Mouse (Mus musculus): Measurements from ENCODE around the gene Bbs1.
A peak's percentile ranks its signal among the peaks of the same experiment; 100 is the strongest.
"Not testable (repeated sequence)": the region's sequence is repeated elsewhere in the genome, so short reads cannot be mapped to it uniquely, and the experiment has no call there.

Gene Bbs1

DNA sequence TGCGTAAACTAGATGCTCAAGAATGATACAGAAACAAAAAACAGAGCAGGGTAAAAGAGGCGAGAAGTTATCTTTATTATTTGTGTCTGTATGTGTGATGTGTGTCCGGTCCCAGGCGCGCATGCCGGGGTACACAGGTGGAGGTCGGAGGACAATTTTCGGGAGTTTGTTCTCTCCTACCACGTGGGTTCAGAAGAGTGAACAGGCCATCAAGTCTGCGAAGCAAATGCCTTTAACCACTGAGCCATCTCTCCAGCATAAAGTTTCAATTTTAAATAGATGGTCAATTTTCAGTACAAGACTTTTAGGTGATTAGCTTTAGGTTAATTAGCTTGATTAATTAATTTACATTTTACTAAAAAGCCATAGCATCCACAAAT is 27.1 kb downstream of the Bbs1 start:
- no peak for DNase-seq

DNA sequence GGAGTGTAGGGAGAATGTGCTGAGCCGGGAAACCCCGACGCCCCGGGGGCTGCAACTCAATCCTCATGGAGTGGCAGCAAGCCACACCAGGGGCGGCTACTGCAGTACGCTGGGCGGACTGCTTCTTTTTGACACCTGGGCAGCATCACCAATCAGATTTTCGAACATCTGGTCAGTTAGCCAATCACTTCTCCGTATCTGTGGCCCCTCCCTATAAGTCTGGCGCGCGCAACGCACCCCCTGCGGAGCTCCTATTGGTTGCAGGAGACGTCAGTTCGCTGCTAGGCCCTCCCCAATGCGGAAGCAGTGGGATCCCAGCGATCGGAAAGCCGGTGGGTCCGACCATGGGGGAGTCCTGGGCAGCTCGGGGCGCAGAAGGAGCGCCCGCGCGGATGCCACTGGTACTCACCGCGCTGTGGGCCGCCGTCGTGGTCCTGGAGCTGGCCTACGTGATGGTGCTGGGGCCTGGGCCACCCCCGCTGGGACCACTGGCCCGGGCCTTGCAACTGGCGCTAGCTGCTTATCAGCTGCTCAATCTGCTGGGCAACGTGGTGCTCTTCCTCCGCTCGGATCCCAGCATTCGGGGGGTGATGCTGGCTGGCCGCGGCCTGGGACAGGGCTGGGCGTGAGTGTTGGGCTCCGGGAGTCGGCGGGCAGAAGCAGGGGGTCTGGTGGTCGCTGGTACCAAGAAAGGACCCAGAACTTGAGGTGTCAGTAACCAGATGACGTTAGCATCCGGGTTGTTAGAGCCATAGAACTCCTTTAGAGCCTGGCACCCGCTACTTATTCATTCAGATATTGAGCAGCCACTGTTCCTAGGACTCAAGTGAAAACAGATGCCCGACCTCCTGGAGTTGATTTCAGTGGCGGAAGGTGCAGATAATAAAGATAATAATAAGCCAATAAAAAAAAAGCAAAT is 27.8 kb downstream of the Bbs1 start, which contains the start of gene Zdhhc24:
TSS of gene Zdhhc24 (plus strand) at position 264 of the 919 bp plus-strand sequence.
- peak; percentile 95 to 96 for DNase-seq

DNA sequence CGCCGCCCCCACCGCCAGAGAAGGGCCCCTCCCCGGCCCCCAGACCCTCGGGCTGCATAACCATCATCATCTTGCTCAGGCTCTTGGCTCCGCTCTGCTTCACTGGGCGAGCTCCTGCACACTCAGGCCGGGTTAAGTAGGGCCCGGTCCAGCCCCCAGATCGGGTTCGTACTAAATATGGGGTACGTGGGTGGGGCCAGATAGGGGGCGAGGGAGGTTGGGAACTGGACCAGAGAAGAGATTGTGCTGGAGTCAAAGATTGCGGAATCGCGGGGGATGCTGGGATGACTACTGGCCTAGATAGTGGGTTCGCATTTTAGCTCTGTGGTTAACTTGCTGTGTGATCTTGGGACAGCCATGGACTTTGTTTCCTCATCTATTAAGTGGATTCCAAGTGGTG is 28.6 kb downstream of the Bbs1 start, which contains the start of gene Actn3:
TSS of gene Actn3 (minus strand) at position 125 of the 400 bp plus-strand sequence.
- DNase-seq = peak; percentile 34 to 39

DNA sequence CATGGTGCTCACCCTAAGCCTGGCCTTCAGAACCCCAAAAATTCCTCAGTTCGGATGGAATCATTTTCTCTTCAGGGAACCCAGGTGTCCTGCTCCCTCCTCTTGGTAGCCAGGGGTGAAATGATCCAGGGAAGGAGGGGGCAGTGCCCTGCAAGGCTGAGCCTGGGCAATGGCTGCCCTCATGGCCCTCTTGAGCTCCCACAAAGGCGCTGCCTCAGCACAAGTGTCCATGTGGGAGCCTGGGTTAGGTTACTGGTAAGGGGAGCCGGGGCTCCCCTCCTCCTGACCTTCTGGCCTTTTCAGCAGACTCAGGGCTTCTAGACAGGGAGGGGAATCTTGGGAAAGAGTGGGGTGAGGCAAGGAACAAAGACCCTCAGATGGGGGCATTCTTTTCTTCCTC is 29.7 kb downstream of the Bbs1 start:
- DNase-seq = no peak

DNA sequence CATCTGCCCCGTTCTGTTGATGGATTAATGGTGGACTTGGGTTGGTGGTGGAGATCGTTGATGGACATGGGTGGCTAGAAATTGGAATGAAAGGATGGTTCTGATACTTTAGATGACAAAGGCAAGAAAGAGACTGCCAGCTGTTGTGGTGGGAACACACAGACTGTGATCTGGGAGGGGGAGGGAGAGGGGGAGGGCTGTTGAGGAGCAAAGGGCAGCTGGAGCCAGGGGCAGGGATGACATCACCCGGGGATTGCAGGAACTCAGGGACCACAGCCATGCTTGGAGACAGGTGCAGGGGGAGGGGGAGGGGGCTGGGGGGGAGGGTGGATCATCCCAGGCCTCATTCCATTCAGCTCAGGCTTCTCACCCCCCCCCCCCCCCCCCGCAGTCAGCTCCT is 30.2 kb downstream of the Bbs1 start:
- DNase-seq = no peak

DNA sequence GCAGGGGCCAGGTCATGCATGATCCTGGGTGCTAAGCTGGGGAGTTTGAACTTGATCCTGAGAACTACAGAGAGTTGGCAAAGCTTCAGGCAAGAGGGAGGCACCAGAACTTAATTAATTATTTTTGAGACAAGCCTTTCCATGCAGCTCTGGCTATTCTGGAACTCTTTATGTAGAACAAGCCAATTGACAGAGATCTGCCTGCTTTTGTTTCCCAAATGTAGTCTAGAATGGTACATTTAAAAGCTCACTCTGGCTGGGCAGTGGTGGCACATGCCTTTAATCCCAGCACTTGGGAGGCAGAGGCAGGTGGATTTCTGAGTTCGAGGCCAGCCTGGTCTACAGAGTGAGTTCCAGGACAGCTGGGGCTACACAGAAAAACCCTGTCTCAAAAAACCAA is 31.8 kb downstream of the Bbs1 start:
- not testable (repeated sequence) for DNase-seq

DNA sequence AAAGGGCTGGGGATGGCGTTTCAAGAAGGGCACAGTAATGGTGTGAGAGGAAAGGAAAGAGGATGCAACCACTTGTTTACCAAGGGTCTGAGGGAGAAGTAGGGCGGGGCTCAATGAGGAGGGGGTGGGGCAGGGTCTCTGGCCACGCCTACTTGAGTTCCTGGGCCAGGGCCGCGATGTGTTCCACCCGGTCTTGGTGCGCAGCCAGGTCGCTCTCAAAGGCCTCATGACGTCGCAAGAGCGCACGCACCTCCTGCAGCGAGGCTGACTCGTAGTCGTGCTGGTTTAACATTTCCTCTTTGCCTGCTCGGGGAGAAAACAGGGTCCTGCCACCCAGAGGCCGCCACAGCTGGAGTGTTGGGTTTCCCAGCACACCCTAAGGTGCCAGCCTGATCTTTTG is 41.3 kb downstream of the Bbs1 start:
- DNase-seq = peak; percentile 42 to 64

DNA sequence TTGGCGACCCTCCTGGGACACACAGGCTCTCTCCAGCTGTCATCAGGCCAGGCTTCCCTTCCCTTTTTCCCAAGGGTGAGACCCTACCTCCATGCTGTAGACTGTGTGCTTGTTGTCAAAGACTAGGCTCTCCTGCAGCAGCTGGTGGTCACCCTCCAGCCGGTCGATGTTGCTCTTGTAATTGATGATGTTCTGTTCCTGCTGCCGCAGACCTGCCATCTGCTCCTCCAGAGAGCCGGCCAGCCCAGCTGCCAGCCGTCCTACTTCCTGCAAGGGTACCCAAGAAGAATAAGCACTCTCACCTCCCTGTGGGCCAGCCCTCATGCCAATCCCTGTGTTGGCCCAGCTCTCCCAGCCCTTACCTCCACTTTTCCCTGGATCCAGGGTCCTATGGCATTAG is 43.4 kb downstream of the Bbs1 start:
- no peak for DNase-seq

DNA sequence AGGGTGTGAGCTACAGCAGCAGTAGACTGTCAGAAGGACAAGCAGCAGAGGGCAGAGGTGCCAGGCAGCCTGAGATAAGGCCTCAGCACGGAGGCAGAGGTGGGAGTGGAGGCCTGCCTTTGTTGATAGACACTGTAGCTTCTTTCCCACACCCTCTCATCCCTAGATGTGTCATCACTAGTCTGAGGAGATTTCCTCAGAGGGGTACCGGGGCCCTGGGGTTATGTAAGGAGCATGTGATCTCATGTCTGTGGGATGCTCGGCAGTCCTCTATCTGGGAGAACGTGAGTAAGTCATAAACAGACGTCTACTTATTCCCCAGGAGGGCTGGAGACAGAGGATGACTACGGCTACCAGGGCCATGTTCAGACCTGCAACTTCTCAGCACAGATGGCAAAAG is 47.3 kb downstream of the Bbs1 start:
- DNase-seq = no peak

DNA sequence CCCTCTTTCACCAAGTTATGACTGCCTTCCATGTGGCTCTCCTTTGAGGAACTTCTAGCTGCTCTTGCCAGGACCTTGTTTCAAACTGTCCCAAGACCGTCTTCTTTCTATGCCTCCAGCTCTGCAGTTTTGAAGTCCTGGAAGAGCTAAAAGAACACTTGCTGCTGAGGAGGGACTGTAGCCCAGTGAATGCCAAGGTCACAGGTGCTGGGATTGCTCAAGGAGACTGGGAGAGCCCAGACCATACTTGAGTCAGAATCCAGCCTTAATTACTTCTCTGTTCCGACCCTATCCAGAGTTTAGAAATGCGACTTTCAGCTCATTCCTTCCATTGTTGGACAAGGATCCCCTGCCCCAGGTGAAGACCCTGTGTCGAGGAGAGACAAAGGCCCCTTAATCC is 50.5 kb downstream of the Bbs1 start:
- no peak for DNase-seq

DNA sequence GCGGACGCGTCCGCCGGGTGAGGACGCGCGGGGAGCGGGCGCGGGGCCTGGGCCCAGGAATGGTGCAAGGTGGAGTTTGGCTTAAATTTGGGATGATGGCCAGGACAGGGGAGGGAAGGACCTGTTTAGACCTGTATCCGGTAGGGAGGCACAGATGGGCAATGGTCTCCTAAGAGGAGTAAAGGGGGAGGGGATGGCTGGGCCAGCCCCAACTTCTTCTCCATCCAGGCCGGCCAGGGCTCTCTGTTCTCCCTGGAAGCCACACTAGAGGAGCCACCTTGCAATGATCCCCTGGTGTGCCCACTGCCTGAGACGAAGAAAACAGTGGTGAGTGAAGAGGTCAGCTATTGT is 51.0 kb downstream of the Bbs1 start:
- DNase-seq = no peak

DNA sequence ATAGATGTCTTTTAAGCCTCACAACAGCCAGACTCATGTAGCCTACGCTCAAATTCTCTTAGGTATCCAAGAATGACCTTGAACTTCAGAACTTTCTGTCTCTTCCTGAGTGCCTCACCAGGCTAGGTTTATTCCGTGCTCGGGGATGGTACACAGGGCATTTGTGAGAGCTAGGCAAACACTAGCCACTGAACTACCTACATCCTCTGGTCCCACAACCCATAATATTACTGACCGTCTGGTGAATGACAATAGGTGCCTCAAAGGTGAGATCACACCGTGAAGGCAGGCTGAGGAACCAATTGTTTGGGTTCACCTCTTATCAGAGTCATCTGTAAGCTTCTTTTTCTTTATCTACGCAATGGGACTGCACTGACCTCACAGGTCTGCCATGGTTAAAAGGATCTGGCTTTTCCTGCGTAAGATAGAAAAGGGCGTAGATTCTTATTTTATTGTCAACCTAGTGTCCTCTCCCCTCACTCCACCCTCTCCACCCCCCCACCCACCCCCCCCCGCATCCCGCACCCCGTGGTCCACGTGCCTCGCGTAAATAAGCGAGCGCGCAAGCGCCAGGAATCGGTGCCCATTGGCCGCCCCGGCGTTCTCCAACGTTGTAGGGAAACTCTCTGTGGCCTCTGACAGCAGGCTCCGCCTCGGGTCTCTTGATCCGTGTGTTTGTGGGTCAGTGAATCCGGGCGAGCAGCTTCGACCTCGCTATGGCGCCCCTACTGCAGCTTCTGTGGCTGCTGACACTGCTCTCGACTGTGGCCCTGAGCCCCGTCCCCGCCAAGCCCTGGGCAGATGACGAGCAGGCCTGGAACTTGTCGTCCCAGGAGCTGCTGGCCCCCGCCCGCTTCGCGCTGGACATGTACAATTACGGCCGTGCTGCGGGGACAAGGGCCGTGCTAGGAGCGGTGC is 51.6 kb downstream of the Bbs1 start, which contains the start of gene Ctsf:
TSS of gene Ctsf (plus strand) at position 579 of the 918 bp plus-strand sequence.
- peak; percentile 95 to 97 for DNase-seq

DNA sequence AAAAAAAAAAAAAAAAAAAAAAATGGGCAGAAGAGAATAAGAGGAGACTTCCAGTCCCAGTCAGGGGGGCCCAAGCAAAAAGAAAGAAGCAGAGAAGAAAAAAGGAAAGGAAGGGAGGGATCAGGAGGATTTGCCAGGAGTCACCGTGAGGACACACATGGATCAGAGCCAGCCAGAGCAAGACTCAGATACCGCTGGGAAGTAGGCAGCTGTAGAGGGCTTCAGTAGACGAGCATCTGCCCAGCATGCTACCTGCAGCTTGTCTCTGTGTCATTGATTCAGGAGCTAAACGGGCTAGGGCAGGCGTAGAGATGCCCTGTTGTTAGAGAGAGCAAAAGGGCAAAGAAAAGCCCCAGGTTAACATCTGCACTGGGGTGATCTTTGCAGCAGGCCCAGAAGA is 56.1 kb downstream of the Bbs1 start:
- DNase-seq = no peak

DNA sequence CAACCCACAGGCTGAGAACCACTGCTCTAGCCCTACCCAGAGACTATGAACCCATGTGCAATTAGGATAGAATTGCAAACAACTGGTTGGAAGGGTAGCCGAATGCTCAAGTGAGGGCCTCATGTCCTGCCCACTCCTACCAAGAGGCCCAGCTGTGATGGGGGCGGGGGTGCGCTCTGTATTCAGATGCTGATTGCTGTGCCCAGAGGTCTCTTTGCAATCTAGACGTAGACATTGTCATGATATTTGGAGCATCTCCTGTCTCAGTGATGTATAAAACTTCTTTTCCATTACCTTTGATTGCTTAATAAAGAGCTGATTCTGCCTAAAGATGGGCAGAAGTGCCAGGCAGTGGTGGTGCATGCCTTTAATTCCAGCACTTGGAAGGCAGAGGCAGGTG is 56.6 kb downstream of the Bbs1 start:
- DNase-seq = no peak

DNA sequence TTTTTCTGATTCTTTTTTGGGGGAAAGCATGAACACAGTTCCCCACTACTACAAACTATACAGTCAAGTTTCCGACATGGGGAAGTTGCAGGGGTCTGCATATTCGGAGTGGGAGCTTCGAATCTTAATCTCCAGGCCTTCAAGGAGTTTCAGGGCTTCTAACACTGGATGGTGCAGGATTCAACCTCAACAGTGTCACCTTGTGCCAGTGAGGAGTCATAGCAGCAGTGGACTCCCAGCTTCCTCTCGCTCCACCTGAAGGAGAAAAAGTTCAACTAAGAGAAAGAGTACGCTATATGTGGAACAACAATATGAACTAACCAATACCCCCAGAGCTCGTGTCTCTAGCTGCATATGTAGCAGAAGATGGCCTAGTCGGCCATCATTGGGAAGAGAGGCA is 58.9 kb downstream of the Bbs1 start:
- peak; percentile 52 to 62 for DNase-seq

DNA sequence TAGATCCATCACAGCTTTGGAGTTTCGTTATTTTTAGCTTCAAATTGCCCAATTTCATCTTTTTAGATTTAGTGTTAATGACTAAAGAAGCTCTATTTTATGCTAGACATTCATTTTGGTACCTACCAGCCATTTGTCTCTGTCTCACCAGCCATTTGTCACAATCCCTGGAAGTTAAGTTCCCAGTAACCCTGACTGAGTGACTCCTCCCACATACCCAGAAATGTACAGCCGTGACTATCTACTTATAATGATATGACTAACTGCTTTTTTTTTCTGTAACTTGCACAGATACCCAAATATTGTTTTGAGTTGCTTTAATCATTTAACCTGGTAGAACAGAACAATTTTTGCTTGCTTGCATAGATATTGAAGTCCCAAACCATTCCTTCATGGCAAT is 60.6 kb downstream of the Bbs1 start:
- DNase-seq = no peak

DNA sequence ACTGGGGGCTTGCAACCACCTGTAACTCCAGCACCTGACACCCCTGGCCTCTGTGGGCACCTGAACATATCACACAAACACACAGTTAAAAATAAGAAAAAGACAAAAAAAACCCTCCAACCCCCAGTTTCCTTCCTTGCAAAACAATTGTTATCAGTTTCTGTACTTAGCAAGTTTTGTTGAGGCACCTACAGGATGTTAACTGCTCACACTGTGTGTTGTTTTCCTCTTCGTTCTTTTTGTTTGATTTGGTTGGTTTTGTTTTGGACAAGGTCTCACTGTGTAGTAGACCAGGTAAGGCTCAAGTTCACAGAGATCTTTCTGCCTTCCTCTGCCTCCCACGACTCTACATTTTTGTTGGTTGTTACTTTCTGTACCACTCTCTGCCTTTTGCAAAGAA is 63.8 kb downstream of the Bbs1 start:
- no peak for DNase-seq

DNA sequence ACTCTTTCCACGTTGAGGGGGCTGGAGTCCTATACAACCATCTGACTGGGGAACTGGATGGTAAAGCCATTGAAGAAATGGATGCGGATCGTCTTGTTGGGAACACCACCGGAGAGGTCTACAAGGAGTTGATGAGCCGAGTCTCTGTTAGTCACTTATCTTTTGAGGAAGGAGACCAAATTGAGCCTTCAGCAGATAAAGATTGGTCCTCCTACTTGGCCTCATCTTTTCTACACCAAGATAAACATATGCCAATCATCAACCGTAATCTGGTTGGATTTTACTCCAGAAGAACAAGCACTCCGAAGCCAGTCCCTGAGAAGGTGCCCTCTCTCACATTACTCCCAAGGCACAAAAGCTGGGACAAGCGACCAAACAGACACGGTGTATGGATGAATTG is 65.6 kb downstream of the Bbs1 start:
- DNase-seq = no peak

DNA sequence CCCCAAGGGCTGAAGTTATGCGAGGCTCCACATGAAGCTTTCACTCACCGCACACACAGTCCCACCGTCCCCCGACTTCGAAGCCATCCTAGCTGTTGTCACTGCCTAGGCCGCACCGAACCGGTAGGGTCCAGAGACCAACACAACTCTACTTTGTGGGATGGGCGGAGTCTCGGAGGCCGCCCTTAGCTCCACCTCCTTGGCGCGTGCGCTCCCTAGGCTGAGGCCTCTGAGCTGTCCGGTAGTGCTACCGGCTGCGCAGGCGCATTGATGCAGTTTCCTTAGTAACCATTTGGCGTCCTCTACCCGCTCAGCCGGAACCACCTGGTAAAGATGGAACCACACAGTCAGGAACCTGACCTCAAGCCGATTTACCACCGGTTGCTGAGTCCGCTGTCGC is 67.3 kb downstream of the Bbs1 start, which contains the start of the genes Ccs and Ccdc87:
TSS of gene Ccs (minus strand) at position 184 of the 400 bp plus-strand sequence.
TSS of gene Ccdc87 (plus strand) at position 218 of the 400 bp plus-strand sequence.
- DNase-seq = peak; percentile 99

DNA sequence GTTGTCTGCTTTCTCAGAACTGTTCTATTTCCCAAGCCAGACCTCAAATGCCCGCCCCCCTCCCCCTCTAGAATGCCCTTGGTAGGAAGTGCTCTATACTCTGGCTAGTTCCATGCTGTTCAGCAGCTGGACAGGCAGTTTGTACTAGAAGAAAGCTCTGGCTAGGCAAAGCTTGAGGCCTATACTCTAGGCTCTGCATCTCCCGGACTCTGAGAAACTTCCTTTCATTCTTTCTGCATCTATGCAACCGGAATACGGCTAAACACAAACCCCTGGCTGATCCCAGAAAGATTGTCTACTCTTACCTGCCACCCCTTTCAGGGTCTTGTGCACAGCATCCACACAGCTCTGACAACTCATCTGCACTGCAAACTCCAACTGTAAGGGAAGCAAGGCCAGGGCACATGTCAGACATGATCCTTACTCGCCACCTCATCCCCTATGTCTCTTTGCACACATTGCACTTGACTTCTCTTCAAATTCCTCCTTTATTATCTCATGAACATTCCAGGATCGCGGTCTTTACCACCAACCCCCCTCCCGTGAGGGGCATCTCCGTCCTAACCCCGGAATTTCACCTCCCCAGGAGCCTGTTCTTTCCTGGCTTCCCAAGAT is 67.8 kb downstream of the Bbs1 start:
- DNase-seq = no peak

DNA sequence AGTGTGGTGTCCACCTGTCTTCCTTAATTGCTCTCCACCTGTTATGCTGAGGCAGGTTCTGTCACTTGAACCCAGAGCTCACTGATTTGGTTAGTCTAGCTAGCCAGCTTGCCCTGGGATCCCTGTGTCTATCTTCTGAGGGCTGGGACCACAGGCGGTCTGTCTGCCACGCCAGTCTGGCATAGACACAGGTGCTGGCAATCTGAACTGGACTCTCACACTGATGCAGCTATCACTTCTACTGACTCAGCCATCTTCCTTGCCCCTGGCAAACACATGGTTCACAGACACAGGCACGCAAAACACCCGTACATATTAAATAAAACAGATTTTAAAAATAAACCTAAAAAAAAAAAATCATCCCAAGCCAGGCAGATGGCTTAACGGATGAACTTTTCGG is 69.4 kb downstream of the Bbs1 start:
- peak in 1 of 2 experiments; percentile 25 for DNase-seq

Measured in kidney, postnatal 36 days (tissue).